7 mouse cellular contexts compared by ENCODE assay signal in the genomic region with DNA sequence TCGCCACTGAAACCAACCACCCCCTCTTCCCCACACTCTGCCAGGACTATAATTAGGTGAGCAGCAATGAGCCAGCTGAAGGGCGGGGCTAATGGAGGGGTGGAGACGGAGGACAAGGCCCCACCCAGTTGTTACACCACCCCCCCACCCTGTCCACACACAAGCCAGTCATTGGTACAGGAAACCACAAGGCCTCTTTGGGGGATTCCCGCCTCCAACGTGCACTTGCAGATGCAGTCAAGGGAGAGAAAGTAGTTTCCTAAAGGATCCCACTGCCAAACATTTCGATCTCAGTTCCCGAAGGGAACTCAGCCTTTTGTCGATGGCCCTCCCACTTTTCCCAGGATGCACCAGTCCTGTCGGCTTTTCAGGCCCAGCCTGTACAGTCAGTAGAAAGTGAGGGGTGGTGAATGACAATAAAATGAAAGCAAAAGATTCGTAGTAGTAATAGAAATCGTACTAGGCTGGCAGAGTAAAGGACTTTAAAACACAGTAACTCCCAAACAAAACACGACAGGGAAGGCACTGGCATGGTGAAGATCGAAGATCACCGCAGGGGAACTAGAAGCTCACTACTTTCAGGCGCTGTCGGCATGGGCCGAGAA. TPM values are rescaled to one million over a fixed set of nuclear protein-coding genes. Genes with fewer than 3 reads are reported as not detected.
DNase-seq lines count a peak whose midpoint lies in the region; ATAC-seq and TF ChIP-seq lines count a peak whose summit lies in the region.

No protein-coding gene starts in this region.

- no peaks in the 10 kb centered on the region for H3K27me3 ChIP-seq in MEL (ENCODE audit: control insufficient read depth in 1 of 2, insufficient read depth in 2 of 2, low read length in 2 of 2)

- intact Hi-C loops in heart, postnatal 25 days (cut with DNase I): loop anchor here (2.0 to 5.0 kb wide), 2 partner anchors 39 to 237 kb away; partner anchors contain the start of genes Kctd11 and Senp3

- no peaks in the 10 kb centered on the region for H3K9me3 ChIP-seq in MEL (replicated peaks; ENCODE audit: insufficient read depth, low read length)

- H3K4me3 ChIP-seq in MEL (ENCODE audit: control insufficient read depth in 1 of 2, insufficient read depth in 1 of 2, low read depth in 2 of 2, low read length in 2 of 2): peak overlapping the region; percentile 73 to 96
- H3K4me3 ChIP-seq in bone marrow macrophage, adult 2 months (ENCODE audit: insufficient read depth, low read length): peak overlapping the region; percentile 96

- TF ChIP-seq RAD21 in MEL (IDR thresholded peaks at IDR 0.05; ENCODE audit: low read depth, low read length): no peak

- H3K36me3 ChIP-seq in MEL (ENCODE audit: control insufficient read depth in 1 of 2, insufficient read depth in 2 of 2, low read length in 2 of 2): peaks cover 22 to 61% of the 10 kb centered on the region in 2 experiments

- peak in 1 of 2 experiments; percentile 75; a peak in 2 of 4 replicates for TF ChIP-seq EP300 in MEL (IDR thresholded peaks at IDR 0.05; ENCODE audit: low read depth in 1 of 2, low read length in 2 of 2)

- peak overlapping the region; percentile 80 for H3K27ac ChIP-seq in MEL (ENCODE audit: control insufficient read depth, low read depth, low read length)
- H3K27ac ChIP-seq in bone marrow macrophage, adult 2 months (ENCODE audit: insufficient read depth, low read depth, low read length): peak overlapping the region; percentile 94

- TF ChIP-seq CTCF in MEL (IDR thresholded peaks at IDR 0.05 in 2 of 3, conservative IDR thresholded peaks at IDR 0.05 in 1 of 3; ENCODE audit: control insufficient read depth in 1 of 3, insufficient read depth in 1 of 3, low read depth in 2 of 3, low read length in 3 of 3, poor library complexity in 1 of 3, severe bottlenecking in 1 of 3): no peak
- no peak for TF ChIP-seq CTCF in bone marrow macrophage, adult 2 months (IDR thresholded peaks at IDR 0.05; ENCODE audit: low read depth, low read length)

- TF ChIP-seq POLR2A in MEL (IDR thresholded peaks at IDR 0.05; ENCODE audit: control insufficient read depth in 1 of 2, insufficient read depth in 1 of 2, low read depth in 1 of 2, low read length in 2 of 2, poor library complexity in 1 of 2): peak; percentile 55 to 93; a peak in 3 of 4 replicates
- TF ChIP-seq POLR2A in bone marrow macrophage, adult 2 months (IDR thresholded peaks at IDR 0.05; ENCODE audit: borderline replicate concordance, low read depth, low read length): no peak

- peaks cover 13 to 48% of the 10 kb centered on the region in 2 experiments for H3K4me1 ChIP-seq in MEL (ENCODE audit: control insufficient read depth in 1 of 2, insufficient read depth in 2 of 2, low read length in 2 of 2)
- peaks cover 33% of the 10 kb centered on the region for H3K4me1 ChIP-seq in bone marrow macrophage, adult 2 months (ENCODE audit: control insufficient read depth, insufficient read depth, low read length)

- peak; percentile 53 for ATAC-seq in megakaryocyte, adult 5-6 weeks (ENCODE audit: poor library complexity, severe bottlenecking)

- H3K9ac ChIP-seq in MEL (ENCODE audit: control insufficient read depth, low read depth, low read length, poor library complexity, severe bottlenecking): peak overlapping the region; percentile 83

- peaks cover 52% of the 10 kb centered on the region for H3K79me2 ChIP-seq in MEL (ENCODE audit: control insufficient read depth, insufficient read depth, low read length, poor library complexity)

- DNase-seq in MEL (ENCODE audit: low read depth, low spot score): peak; percentile 96
- peak; percentile 79 for DNase-seq in fibroblast of lung, adult 2 months (ENCODE audit: low read depth)
- DNase-seq in heart, postnatal 25 days (ENCODE audit: low spot score): peak; percentile 71
- DNase-seq in layer of hippocampus, postnatal 10 days (ENCODE audit: low spot score in 2 of 2): peak; percentile 51 to 61
- DNase-seq in skeletal muscle tissue, adult 2 months (ENCODE audit: low read depth, low spot score): peak; percentile 86

TF ChIP-seq in MEL, 35 proteins besides CTCF, POLR2A, EP300 and RAD21 (continues in another document):
- TF ChIP-seq POLR2AphosphoS5 (IDR thresholded peaks at IDR 0.05; ENCODE audit: borderline replicate concordance, low read depth, low read length) (no peak; the same call in 1 of the 2 replicates), USF1 (IDR thresholded peaks at IDR 0.05; ENCODE audit: low read depth, low read length) (peak; percentile 31; the same call in 1 of the 2 replicates), SMC3 (IDR thresholded peaks at IDR 0.05; ENCODE audit: low read depth, low read length) (peak; percentile 15; the same call in 1 of the 2 replicates), GABPA (IDR thresholded peaks at IDR 0.05; ENCODE audit: low read depth, low read length) (no peak), MAX (IDR thresholded peaks at IDR 0.05; ENCODE audit: low read length) (peak; percentile 74), SIN3A (IDR thresholded peaks at IDR 0.05; ENCODE audit: low read length) (peak; percentile 82), USF2 (IDR thresholded peaks at IDR 0.05; ENCODE audit: borderline replicate concordance in 1 of 2, insufficient read depth in 1 of 2, low read depth in 1 of 2, low read length in 2 of 2) (no peak), ZKSCAN1 (IDR thresholded peaks at IDR 0.05; ENCODE audit: low read depth, low read length) (no peak), CHD1 (IDR thresholded peaks at IDR 0.05; ENCODE audit: low read depth, low read length) (no peak; the same call in 1 of the 2 replicates), ETS1 (IDR thresholded peaks at IDR 0.05; ENCODE audit: low read depth, low read length) (no peak; the same call in 1 of the 2 replicates), TAL1 (IDR thresholded peaks at IDR 0.05; ENCODE audit: low read length) (no peak), RCOR1 (IDR thresholded peaks at IDR 0.05; ENCODE audit: low read depth, low read length) (no peak), ZMIZ1 (IDR thresholded peaks at IDR 0.05; ENCODE audit: low read depth, low read length) (peak; percentile 95), MXI1 (IDR thresholded peaks at IDR 0.05; ENCODE audit: low read depth, low read length) (peak; percentile 81), ZNF384 (IDR thresholded peaks at IDR 0.05; ENCODE audit: low read depth, low read length) (no peak; the same call in 1 of the 2 replicates), JUND (IDR thresholded peaks at IDR 0.05; ENCODE audit: low read depth, low read length) (0 out of 2 replicates have a peak, but pooled peaks have one; percentile 48), GATA1 (IDR thresholded peaks at IDR 0.05; ENCODE audit: low read depth, low read length) (no peak), ELF1 (IDR thresholded peaks at IDR 0.05; ENCODE audit: low read depth, low read length) (peak; percentile 43; the same call in 1 of the 2 replicates), TBP (IDR thresholded peaks at IDR 0.05; ENCODE audit: low read depth, low read length) (peak; percentile 88; the same call in 1 of the 2 replicates)

RNA-seq across cellular contexts. Expression of gene Eif5a, which starts 2.0 kb away (rescaled TPM):
- 1,428 and 1,539 TPM in 2 replicates for total RNA-seq in MEL (2012; rRNA removed)
- polyA plus RNA-seq in MEL (2012; ENCODE audit: insufficient read depth in 1 of 2, insufficient read length in 2 of 2, low read depth in 1 of 2, low replicate concordance in 2 of 2, missing spikeins in 1 of 2): 1,000 to 10,000 TPM; 1,272 to 3,185 TPM
- polyA plus RNA-seq in bone marrow macrophage, adult 2 months (2012; ENCODE audit: insufficient read depth, insufficient read length, missing spikeins): 326 and 347 TPM in 2 replicates
- total RNA-seq in heart, postnatal 25 days (2021): 100 to 1,000 TPM; 427 TPM
- total RNA-seq in layer of hippocampus, postnatal 10 days (2021): 100 to 1,000 TPM; 479 to 501 TPM
- 575 and 614 TPM in 2 replicates for total RNA-seq in megakaryocyte, adult 5-6 weeks (2015)
- 561 and 596 TPM in 2 replicates for total RNA-seq in megakaryocyte, adult 5-6 weeks (2017)

RNA-seq across cellular contexts. Expression of gene Gps2, which starts 6.1 kb away (rescaled TPM):
- 64.5 and 78.0 TPM in 2 replicates for total RNA-seq in MEL (2012; rRNA removed)
- 100 to 1,000 TPM in 1 of 2 experiments, not detected in 1; 113 TPM for polyA plus RNA-seq in MEL (2012; ENCODE audit: insufficient read depth in 1 of 2, insufficient read length in 2 of 2, low read depth in 1 of 2, low replicate concordance in 2 of 2, missing spikeins in 1 of 2)
- 92.8 and 103 TPM in 2 replicates for polyA plus RNA-seq in bone marrow macrophage, adult 2 months (2012; ENCODE audit: insufficient read depth, insufficient read length, missing spikeins)
- total RNA-seq in heart, postnatal 25 days (2021): 10 to 100 TPM; 24.1 to 26.7 TPM
- 10 to 100 TPM; 27.8 to 30.2 TPM for total RNA-seq in layer of hippocampus, postnatal 10 days (2021)
- total RNA-seq in megakaryocyte, adult 5-6 weeks (2015): 140 and 156 TPM in 2 replicates
- total RNA-seq in megakaryocyte, adult 5-6 weeks (2017): 56.4 and 64.9 TPM in 2 replicates

RNA-seq across cellular contexts. Expression of gene Ybx2, which starts 15.8 kb away (rescaled TPM):
- total RNA-seq in MEL (2012; rRNA removed): 0.33 and 0.50 TPM in 2 replicates
- under 1 TPM in 1 of 2 experiments, not detected in 1; 0.92 TPM for polyA plus RNA-seq in MEL (2012; ENCODE audit: insufficient read depth in 1 of 2, insufficient read length in 2 of 2, low read depth in 1 of 2, low replicate concordance in 2 of 2, missing spikeins in 1 of 2)
- polyA plus RNA-seq in bone marrow macrophage, adult 2 months (2012; ENCODE audit: insufficient read depth, insufficient read length, missing spikeins): not detected in 2 replicates
- 10 to 100 TPM; 18.8 to 23.4 TPM for total RNA-seq in heart, postnatal 25 days (2021)
- 1 to 10 TPM; 9.2 to 9.5 TPM for total RNA-seq in layer of hippocampus, postnatal 10 days (2021)
- not detected in 2 replicates for total RNA-seq in megakaryocyte, adult 5-6 weeks (2015)
- total RNA-seq in megakaryocyte, adult 5-6 weeks (2017): not detected in 2 replicates

RNA-seq across cellular contexts. Expression of gene Neurl4, which starts 18.9 kb away (rescaled TPM):
- 47.3 and 58.0 TPM in 2 replicates for total RNA-seq in MEL (2012; rRNA removed)
- 10 to 100 TPM in 1 of 2 experiments, not detected in 1; 50.9 TPM for polyA plus RNA-seq in MEL (2012; ENCODE audit: insufficient read depth in 1 of 2, insufficient read length in 2 of 2, low read depth in 1 of 2, low replicate concordance in 2 of 2, missing spikeins in 1 of 2)
- polyA plus RNA-seq in bone marrow macrophage, adult 2 months (2012; ENCODE audit: insufficient read depth, insufficient read length, missing spikeins): 15.8 and 16.9 TPM in 2 replicates
- total RNA-seq in heart, postnatal 25 days (2021): 10 to 100 TPM; 44.9 to 46.0 TPM
- 100 to 1,000 TPM; 127 to 146 TPM for total RNA-seq in layer of hippocampus, postnatal 10 days (2021)
- 7.1 and 9.9 TPM in 2 replicates for total RNA-seq in megakaryocyte, adult 5-6 weeks (2015)
- 11.9 and 18.9 TPM in 2 replicates for total RNA-seq in megakaryocyte, adult 5-6 weeks (2017)

RNA-seq across cellular contexts. Expression of gene 2810408A11Rik, which starts 19.0 kb away (rescaled TPM):
- total RNA-seq in MEL (2012; rRNA removed): 0.69 and 0.81 TPM in 2 replicates
- 1 to 10 TPM in 1 of 2 experiments, not detected in 1; 1.3 TPM for polyA plus RNA-seq in MEL (2012; ENCODE audit: insufficient read depth in 1 of 2, insufficient read length in 2 of 2, low read depth in 1 of 2, low replicate concordance in 2 of 2, missing spikeins in 1 of 2)
- 1.4 TPM in 1 of 2 replicates, not detected in the other for polyA plus RNA-seq in bone marrow macrophage, adult 2 months (2012; ENCODE audit: insufficient read depth, insufficient read length, missing spikeins)
- total RNA-seq in heart, postnatal 25 days (2021): under 1 TPM; 0.17 to 0.23 TPM
- 1 to 10 TPM; 2.4 to 2.5 TPM for total RNA-seq in layer of hippocampus, postnatal 10 days (2021)
- total RNA-seq in megakaryocyte, adult 5-6 weeks (2015): 1.6 and 2.6 TPM in 2 replicates
- total RNA-seq in megakaryocyte, adult 5-6 weeks (2017): 1.5 and 1.8 TPM in 2 replicates

Comparison
In these comparisons a context has a peak if more than half of its experiments do, and no peak if none do; other contexts are left out.
1. Peak in every context shown above with its lines: DNase-seq, ATAC-seq, H3K4me3 ChIP-seq and H3K27ac ChIP-seq.